Mouse (Mus musculus): Measurements from ENCODE around the gene Srr. TPM values are rescaled to one million over a fixed set of nuclear protein-coding genes. Genes with fewer than 3 reads are reported as not detected.

Gene Srr
- polyA plus RNA-seq, 1 experiment from 2014 or later, result 16.6 TPM

DNA sequence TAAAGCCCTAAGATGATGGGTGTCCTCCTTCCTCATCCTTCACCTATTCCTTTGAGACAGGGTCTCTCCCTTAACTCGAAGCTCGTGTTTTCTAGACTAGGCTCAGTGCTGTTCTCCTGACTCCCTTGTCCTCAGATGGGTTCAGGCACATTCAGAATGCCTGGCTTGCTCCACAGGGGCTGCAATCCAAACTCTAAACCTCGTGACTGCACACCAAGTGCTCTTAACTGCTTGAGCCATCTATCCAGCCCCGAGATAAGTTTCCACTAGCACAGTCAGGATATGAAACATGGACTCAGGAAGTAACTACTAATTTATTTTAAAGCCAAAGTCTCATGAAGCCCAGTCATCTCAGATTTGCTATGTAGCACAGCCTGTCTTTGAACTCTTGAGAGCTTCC, 55.2 kb downstream of the Srr start:
- Histone ChIP-seq H3K9ac (no peak overlapping the region), H3K27me3 (replicated peaks) (no peaks in the 10 kb centered on the region), H3K4me1 (replicated peaks) (peaks cover 5% of the 10 kb centered on the region; the same call in 1 of the 2 replicates), H3K9me3 (no peaks in the 10 kb centered on the region), H3K4me2 (replicated peaks) (no peak overlapping the region), H3K36me3 (no peaks in the 10 kb centered on the region), H3K27ac (no peak overlapping the region), H3K4me3 (replicated peaks) (no peak overlapping the region)
- WGBS, result 68% methylated on average over 4 of the region's 4 CpGs
- no peak for ATAC-seq

DNA sequence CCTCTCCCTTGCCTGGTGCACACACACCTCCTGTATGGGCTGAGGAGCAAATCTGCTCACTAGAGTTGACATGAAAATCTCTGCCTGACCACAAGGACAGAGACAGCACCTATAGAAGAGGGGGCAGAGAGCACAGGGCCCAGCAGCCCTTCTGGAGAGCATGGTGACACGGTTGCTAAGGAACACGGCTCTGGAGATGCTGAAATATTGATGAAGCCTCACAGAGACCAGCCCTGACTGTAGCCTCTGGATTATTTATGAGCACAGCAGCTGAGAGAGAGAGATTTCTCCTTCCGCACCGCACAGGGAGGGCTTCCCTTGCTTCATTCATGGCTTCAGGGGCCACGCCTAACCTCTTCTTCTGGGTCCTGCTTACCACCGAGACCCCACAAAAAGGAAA, 56.1 kb downstream of the Srr start:
- Histone ChIP-seq H3K9ac (no peak overlapping the region), H3K4me3 (replicated peaks) (no peak overlapping the region), H3K9me3 (no peaks in the 10 kb centered on the region), H3K27me3 (replicated peaks) (no peaks in the 10 kb centered on the region), H3K4me1 (replicated peaks) (peaks cover 5% of the 10 kb centered on the region; the same call in 1 of the 2 replicates), H3K4me2 (replicated peaks) (no peak overlapping the region), H3K27ac (no peak overlapping the region), H3K36me3 (no peaks in the 10 kb centered on the region)
- ATAC-seq, result no peak
- WGBS, result 79% methylated on average over 6 of the region's 6 CpGs

DNA sequence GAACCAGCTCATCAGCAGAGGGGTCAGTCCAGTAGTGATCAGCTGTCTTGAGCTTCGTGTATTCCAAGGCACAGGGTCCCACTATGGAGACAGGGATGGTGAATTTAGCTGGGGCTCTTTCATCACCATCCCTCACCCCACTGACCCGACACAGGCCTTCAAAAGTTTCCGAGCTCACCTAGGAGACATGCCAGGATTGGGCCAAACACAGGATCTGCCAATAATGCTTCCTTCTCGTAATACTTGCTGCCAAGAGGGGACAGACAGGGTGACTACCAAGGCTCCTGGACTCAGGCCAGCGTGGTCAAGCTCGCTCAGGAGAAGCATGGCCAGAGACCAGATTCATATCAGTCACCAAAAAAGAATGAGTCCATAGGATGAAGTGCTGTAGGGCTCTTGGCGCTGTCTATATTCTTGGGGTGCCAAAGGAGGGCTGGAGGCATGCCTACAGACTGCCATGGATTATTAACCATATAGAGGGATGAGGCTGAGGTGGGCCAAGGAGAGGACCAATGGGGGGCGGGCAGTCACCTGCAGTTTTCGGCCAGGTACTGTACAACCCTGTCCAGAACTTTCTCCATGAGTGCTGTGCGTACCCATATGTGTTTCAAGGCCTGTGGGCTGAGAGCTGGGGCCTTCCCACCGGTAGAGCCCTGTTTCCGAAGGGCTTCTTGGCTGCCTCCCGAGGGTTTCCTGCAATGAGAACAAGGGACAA, 57.5 kb downstream of the Srr start:
- WGBS, result 93% methylated on average over 13 of the region's 13 CpGs
- H3K27ac ChIP-seq, result no peak overlapping the region

DNA sequence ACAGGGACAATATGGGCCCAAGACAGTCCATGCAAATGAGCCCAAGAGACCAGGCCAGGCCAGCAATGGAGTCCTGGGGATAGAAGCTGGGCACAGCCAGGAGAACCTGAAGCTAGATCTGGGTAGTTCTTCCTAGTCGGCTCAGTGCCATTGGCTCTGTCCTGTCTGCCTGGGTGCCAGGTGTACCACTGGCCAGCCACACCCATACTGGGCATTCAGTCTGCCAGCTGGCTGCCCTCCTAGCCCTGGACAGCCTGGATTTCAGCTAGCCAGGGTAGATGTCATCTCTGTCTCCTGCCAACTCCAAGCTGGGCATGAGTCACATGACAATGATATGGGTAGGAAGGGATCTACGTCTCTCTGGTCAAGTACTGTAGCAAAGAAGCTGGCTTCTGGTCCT, 58.6 kb downstream of the Srr start:
- no peaks in the 10 kb centered on the region for H3K9me3 ChIP-seq
- no peaks in the 10 kb centered on the region for H3K27me3 ChIP-seq (replicated peaks)
- H3K4me3 ChIP-seq (replicated peaks), result no peak overlapping the region
- no peaks in the 10 kb centered on the region for H3K36me3 ChIP-seq
- WGBS, result 84% methylated on average over 2 of the region's 2 CpGs
- ATAC-seq, result no peak
- H3K27ac ChIP-seq, result no peak overlapping the region
- H3K4me1 ChIP-seq (replicated peaks), result peaks cover 5% of the 10 kb centered on the region; the same call in 1 of the 2 replicates
- H3K4me2 ChIP-seq (replicated peaks), result no peak overlapping the region
- H3K9ac ChIP-seq, result no peak overlapping the region

More for the DNA sequence above, 57.5 kb downstream of the Srr start:
- H3K36me3 ChIP-seq, result no peaks in the 10 kb centered on the region
- ATAC-seq, result no peak
- no peaks in the 10 kb centered on the region for H3K9me3 ChIP-seq
- no peaks in the 10 kb centered on the region for H3K27me3 ChIP-seq (replicated peaks)
- H3K4me3 ChIP-seq (replicated peaks), result no peak overlapping the region
- no peak overlapping the region for H3K4me2 ChIP-seq (replicated peaks)
- no peak overlapping the region for H3K9ac ChIP-seq
- H3K4me1 ChIP-seq (replicated peaks), result peaks cover 5% of the 10 kb centered on the region; the same call in 1 of the 2 replicates

DNA sequence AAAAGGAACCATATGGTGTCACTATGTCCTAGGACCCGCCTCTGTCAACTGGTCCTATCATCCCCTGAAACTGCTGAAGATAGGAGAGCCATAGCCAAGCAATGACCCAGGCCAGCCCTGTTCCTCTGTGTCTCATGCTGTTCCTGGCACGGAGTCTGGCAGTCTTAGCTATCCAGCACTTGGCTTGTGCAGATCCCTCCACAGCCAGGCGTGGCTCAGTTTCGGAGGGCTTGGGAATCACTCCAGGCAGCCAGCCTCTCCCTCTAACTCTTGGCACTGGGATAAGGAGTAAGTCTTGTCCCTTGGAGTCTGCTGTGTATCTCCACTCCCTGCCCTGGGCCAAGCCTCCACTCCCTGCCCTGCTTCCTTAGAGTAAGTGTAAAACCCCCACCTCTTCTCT, 59.1 kb downstream of the Srr start:
- Histone ChIP-seq H3K9ac (no peak overlapping the region), H3K27me3 (replicated peaks) (no peaks in the 10 kb centered on the region), H3K4me3 (replicated peaks) (no peak overlapping the region), H3K4me1 (replicated peaks) (peaks cover 5% of the 10 kb centered on the region; the same call in 1 of the 2 replicates), H3K27ac (no peak overlapping the region), H3K4me2 (replicated peaks) (no peak overlapping the region), H3K36me3 (no peaks in the 10 kb centered on the region), H3K9me3 (no peaks in the 10 kb centered on the region)
- 85% methylated on average over 4 of the region's 4 CpGs for WGBS
- ATAC-seq, result no peak

DNA sequence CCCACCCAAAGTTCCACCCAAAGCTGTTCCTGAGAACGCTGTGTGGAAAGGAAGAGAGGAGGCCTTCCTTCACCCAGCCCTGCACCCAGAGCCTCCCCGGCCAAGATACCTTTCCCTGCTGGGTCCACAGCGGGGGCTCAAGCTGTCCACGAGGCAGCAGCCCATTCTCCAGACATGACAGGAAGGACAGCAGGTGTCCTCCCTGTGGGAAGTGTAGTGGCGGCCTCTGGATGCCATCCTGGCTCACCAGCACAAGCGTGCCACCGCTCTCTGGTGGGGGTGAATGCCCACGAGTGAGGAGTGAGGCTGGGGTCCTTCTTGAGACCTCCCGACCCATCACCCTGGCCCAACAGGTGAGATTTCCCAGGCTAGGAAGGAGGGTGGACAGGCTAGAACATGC, 60.5 kb downstream of the Srr start:
- no peak overlapping the region for H3K4me3 ChIP-seq (replicated peaks)
- ATAC-seq, result no peak
- 87% methylated on average over 9 of the region's 9 CpGs for WGBS

DNA sequence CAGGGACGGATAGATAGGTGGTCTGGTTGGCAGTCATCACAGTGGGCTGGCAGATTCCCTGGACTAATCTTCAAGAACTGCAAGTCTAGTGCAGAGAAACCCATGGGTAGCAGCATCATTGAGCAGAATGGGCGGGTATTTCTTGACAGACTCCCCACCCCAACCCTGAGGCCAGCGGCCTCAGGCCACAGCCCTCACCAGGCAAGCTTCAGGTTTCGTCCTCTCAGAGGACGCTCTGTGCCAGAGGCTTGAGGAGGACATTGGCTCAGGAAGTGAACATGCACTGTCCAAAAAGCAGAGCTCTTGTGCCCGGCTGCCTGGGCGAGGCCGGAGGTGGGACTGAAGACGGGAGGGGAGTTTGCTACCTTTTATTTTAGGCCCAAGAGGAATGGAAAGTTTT, 61.3 kb downstream of the Srr start:
- ATAC-seq, result no peak

More for the DNA sequence above, 60.5 kb downstream of the Srr start:
- H3K4me2 ChIP-seq (replicated peaks), result no peak overlapping the region
- no peaks in the 10 kb centered on the region; the same call in 1 of the 2 replicates for H3K4me1 ChIP-seq (replicated peaks)
- H3K36me3 ChIP-seq, result no peaks in the 10 kb centered on the region
- H3K27ac ChIP-seq, result no peak overlapping the region
- H3K9me3 ChIP-seq, result no peaks in the 10 kb centered on the region
- no peaks in the 10 kb centered on the region for H3K27me3 ChIP-seq (replicated peaks)
- no peak overlapping the region for H3K9ac ChIP-seq

DNA sequence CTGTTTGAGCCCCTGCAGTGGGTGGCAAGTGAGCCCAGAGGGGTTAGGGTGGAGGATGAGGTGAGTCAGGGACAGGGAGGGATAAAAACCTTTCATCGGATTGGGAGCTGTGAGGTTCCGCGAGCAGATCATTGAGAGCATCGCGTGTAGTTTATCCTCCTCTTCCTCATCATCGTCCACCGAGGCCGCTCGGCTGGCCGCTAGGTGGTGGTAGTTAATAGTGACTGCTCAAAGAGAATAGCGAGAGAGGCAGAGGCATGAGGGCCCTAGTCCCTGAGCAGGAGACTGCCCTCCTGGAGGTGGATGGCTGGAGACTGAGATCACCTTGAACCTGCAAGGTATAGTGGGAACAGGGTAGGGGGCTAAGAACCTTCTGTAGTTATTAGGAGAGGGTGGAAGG, 62.3 kb downstream of the Srr start:
- no peak overlapping the region for H3K4me2 ChIP-seq (replicated peaks)
- WGBS, result 30% methylated on average over 11 of the region's 11 CpGs
- ATAC-seq, result 0 out of 2 replicates have a peak, but pooled peaks have one; percentile 30
- no peaks in the 10 kb centered on the region for H3K9me3 ChIP-seq
- no peak overlapping the region for H3K27ac ChIP-seq
- no peak overlapping the region for H3K9ac ChIP-seq
- no peaks in the 10 kb centered on the region for H3K27me3 ChIP-seq (replicated peaks)
- no peaks in the 10 kb centered on the region for H3K36me3 ChIP-seq
- no peak overlapping the region for H3K4me3 ChIP-seq (replicated peaks)
- H3K4me1 ChIP-seq (replicated peaks), result no peaks in the 10 kb centered on the region; the same call in 1 of the 2 replicates

More for the DNA sequence above, 61.3 kb downstream of the Srr start:
- Histone ChIP-seq H3K4me1 (replicated peaks) (no peaks in the 10 kb centered on the region; the same call in 1 of the 2 replicates), H3K27ac (no peak overlapping the region), H3K4me3 (replicated peaks) (no peak overlapping the region), H3K27me3 (replicated peaks) (no peaks in the 10 kb centered on the region), H3K4me2 (replicated peaks) (no peak overlapping the region), H3K9ac (no peak overlapping the region), H3K9me3 (no peaks in the 10 kb centered on the region), H3K36me3 (no peaks in the 10 kb centered on the region)
- WGBS, result 89% methylated on average over 9 of the region's 9 CpGs

DNA sequence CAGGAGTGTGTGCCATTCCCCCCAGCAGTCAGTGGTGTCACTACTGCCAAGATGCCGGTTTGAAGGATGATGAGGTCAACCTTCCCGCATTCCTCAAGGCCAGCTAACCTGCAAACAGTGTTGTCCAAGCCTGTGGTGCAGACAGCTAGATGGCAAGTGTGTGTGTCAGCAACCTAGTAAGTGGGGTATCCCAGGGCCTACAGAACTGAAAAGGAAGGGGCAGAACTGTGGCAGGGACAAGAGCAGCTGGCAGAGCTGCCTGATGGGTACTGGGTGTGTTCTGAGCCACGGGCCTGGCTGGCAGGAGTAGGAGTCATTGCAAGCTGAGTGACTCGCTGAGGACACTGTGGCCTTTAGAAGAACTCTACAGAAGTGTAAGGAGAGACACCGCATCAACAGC, 63.6 kb downstream of the Srr start:
- Histone ChIP-seq H3K4me1 (replicated peaks) (no peaks in the 10 kb centered on the region; the same call in 1 of the 2 replicates), H3K27ac (no peak overlapping the region), H3K9me3 (no peaks in the 10 kb centered on the region), H3K9ac (no peak overlapping the region), H3K27me3 (replicated peaks) (no peaks in the 10 kb centered on the region), H3K4me2 (replicated peaks) (no peak overlapping the region), H3K4me3 (replicated peaks) (no peak overlapping the region), H3K36me3 (no peaks in the 10 kb centered on the region)
- ATAC-seq, result no peak
- 78% methylated on average over 5 of the region's 5 CpGs for WGBS

DNA sequence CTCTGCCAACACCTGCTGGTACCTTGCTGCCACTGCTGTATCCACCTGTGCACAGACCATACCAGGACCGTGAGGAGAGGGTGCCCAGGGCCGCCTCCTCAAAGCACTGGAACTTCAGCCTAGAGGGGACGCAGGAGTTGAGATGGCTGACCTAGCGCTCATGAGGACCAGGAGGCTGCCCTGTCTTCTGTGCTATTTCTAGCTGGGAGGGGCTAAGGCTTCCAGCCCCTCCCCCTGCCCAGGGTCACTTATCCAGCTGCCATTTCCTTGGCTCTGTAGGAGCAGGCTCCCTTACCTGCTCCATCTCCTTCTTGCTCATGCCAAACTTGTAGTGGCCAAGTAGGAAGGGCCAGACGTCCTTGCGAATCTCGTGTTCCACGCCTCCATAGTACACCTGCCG, 68.0 kb downstream of the Srr start:
- no peak overlapping the region for H3K4me3 ChIP-seq (replicated peaks)
- no peaks in the 10 kb centered on the region for H3K9me3 ChIP-seq
- 84% methylated on average over 9 of the region's 9 CpGs for WGBS
- H3K27ac ChIP-seq, result no peak overlapping the region
- no peaks in the 10 kb centered on the region for H3K36me3 ChIP-seq
- no peak overlapping the region for H3K4me2 ChIP-seq (replicated peaks)
- no peak overlapping the region for H3K9ac ChIP-seq
- ATAC-seq, result no peak
- H3K4me1 ChIP-seq (replicated peaks), result no peaks in the 10 kb centered on the region; the same call in 1 of the 2 replicates
- H3K27me3 ChIP-seq (replicated peaks), result no peaks in the 10 kb centered on the region

Other genes starting within 250 kb of the Srr start
- 40.0 and 55.8 TPM in 2 replicates for gene Pafah1b1, start 201.3 kb downstream of the Srr start, polyA plus RNA-seq (2015; fragmentation: Nextera tagmentation; extraction: Ambion mirVana)
- gene Mettl16, start 155.1 kb downstream of the Srr start, polyA plus RNA-seq (2015; fragmentation: Nextera tagmentation; extraction: Ambion mirVana), result 43.0 and 45.8 TPM in 2 replicates
- gene Mnt, start 95.0 kb downstream of the Srr start, polyA plus RNA-seq (2015; fragmentation: Nextera tagmentation; extraction: Ambion mirVana), result 4.8 and 5.0 TPM in 2 replicates
- 5.1 TPM in 2 replicates for gene Sgsm2, start 28.9 kb downstream of the Srr start, polyA plus RNA-seq (2015; fragmentation: Nextera tagmentation; extraction: Ambion mirVana)
- 49.6 and 53.5 TPM in 2 replicates for gene Tsr1, start 27.9 kb downstream of the Srr start, polyA plus RNA-seq (2015; fragmentation: Nextera tagmentation; extraction: Ambion mirVana)
- 11.9 and 12.4 TPM in 2 replicates for gene Smg6, start 125 bp downstream of the Srr start, polyA plus RNA-seq (2015; fragmentation: Nextera tagmentation; extraction: Ambion mirVana)
- gene Hic1, start 243.6 kb upstream of the Srr start, polyA plus RNA-seq (2015; fragmentation: Nextera tagmentation; extraction: Ambion mirVana), result 20.3 and 22.0 TPM in 2 replicates

Measured in intestine, embryonic 15.5 days (tissue).